Mouse (Mus musculus): ENCODE results near the gene Syt12. TPM values are rescaled to one million over a fixed set of nuclear protein-coding genes. Genes with fewer than 3 reads are reported as not detected.

Syt12 gene
- polyA plus RNA-seq, 1 experiment from 2014 or later: 1.2 TPM

GRCm38 (mm10) chr19:4495814-4496213 lies 18.6 kb upstream of the Syt12 start:
- Histone ChIP-seq H3K27me3 (ENCODE audit: control insufficient read depth, insufficient read depth, low read length) (no peaks in the 10 kb centered on the region), H3K36me3 (replicated peaks; ENCODE audit: control insufficient read depth, insufficient read depth, low read depth, low read length) (no peaks in the 10 kb centered on the region), H3K4me3 (ENCODE audit: low read depth, low read length) (no peak overlapping the region), H3K27ac (replicated peaks; ENCODE audit: low read depth, low read length) (no peak overlapping the region), H3K4me2 (ENCODE audit: low read depth, low read length) (no peak overlapping the region), H3K9me3 (replicated peaks; ENCODE audit: control insufficient read depth, low read length) (no peaks in the 10 kb centered on the region), H3K4me1 (ENCODE audit: control insufficient read depth, insufficient read depth, low read length) (no peaks in the 10 kb centered on the region; the same call in 1 of the 2 replicates), H3K9ac (replicated peaks; ENCODE audit: low read length) (no peak overlapping the region)
- DNase-seq (ENCODE audit: low spot score): no peak
- no peak for ATAC-seq (replicated peaks; ENCODE audit: insufficient number of reproducible peaks, low FRiP score, low TSS enrichment, low read depth)
- WGBS: 74% methylated on average over 5 of the region's 5 CpGs

- ATAC-seq (replicated peaks; ENCODE audit: insufficient number of reproducible peaks, low FRiP score, low TSS enrichment, low read depth) (no peak), DNase-seq (ENCODE audit: low spot score) (no peak)
- Histone ChIP-seq H3K27me3 (ENCODE audit: control insufficient read depth, insufficient read depth, low read length) (no peaks in the 10 kb centered on the region), H3K4me1 (ENCODE audit: control insufficient read depth, insufficient read depth, low read length) (no peaks in the 10 kb centered on the region; the same call in 1 of the 2 replicates), H3K27ac (replicated peaks; ENCODE audit: low read depth, low read length) (no peak overlapping the region), H3K4me3 (ENCODE audit: low read depth, low read length) (no peak overlapping the region), H3K36me3 (replicated peaks; ENCODE audit: control insufficient read depth, insufficient read depth, low read depth, low read length) (no peaks in the 10 kb centered on the region), H3K9ac (replicated peaks; ENCODE audit: low read length) (no peak overlapping the region), H3K9me3 (replicated peaks; ENCODE audit: control insufficient read depth, low read length) (no peaks in the 10 kb centered on the region), H3K4me2 (ENCODE audit: low read depth, low read length) (no peak overlapping the region)
- 72% methylated on average over 7 of the region's 7 CpGs for WGBS
These were observed 17.5 kb upstream of the Syt12 start for GRCm38 (mm10) chr19:4494707-4495106.

DNA sequence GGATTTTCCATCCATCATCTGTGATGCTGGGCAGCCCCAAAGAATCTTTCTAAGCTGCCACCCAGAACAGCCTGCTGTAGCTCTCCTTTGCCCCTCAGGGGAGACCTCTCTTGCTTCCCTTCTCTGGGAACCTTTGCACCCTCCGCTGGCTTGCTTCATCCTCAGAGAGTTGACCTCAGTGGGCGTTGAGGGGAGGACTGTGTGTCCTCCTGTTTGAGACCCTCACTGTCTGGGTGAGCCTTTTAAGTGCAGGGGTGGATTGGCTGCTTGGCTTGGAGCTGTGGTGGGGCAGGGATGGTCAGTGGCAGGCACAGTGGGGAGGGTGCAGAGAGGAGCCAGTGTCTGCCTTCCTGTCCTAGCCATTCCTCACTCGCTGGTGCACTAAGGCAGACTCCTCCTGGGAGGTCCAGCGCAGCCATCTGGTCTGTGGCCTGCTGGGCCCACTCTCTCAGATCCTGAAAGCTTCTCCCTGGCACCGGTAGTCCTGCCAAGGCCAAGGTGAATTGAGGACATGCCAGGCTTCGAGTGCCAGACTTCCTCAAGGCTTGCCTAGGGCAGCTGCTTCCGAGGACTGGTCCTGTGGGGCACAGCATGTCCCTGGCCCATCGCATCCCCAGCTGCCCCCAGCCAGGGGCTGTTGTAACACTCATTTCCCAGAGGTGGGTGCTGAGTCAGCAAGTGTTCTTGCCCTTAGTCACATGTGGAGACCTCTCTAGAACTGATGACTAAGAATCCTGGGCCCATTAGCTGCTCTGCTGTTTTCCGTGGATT lies 15.5 kb upstream of the Syt12 start:
- H3K4me3 ChIP-seq (ENCODE audit: low read depth, low read length): no peak overlapping the region
- H3K36me3 ChIP-seq (replicated peaks; ENCODE audit: control insufficient read depth, insufficient read depth, low read depth, low read length): no peaks in the 10 kb centered on the region
- WGBS: 51% methylated on average over 9 of the region's 9 CpGs
- no peak for DNase-seq (ENCODE audit: low spot score)
- H3K4me1 ChIP-seq (ENCODE audit: control insufficient read depth, insufficient read depth, low read length): no peaks in the 10 kb centered on the region
- H3K27me3 ChIP-seq (ENCODE audit: control insufficient read depth, insufficient read depth, low read length): no peaks in the 10 kb centered on the region
- no peak overlapping the region for H3K4me2 ChIP-seq (ENCODE audit: low read depth, low read length)
- no peak overlapping the region for H3K9ac ChIP-seq (replicated peaks; ENCODE audit: low read length)
- H3K9me3 ChIP-seq (replicated peaks; ENCODE audit: control insufficient read depth, low read length): no peaks in the 10 kb centered on the region
- ATAC-seq (replicated peaks; ENCODE audit: insufficient number of reproducible peaks, low FRiP score, low TSS enrichment, low read depth): no peak
- no peak overlapping the region for H3K27ac ChIP-seq (replicated peaks; ENCODE audit: low read depth, low read length)

DNA sequence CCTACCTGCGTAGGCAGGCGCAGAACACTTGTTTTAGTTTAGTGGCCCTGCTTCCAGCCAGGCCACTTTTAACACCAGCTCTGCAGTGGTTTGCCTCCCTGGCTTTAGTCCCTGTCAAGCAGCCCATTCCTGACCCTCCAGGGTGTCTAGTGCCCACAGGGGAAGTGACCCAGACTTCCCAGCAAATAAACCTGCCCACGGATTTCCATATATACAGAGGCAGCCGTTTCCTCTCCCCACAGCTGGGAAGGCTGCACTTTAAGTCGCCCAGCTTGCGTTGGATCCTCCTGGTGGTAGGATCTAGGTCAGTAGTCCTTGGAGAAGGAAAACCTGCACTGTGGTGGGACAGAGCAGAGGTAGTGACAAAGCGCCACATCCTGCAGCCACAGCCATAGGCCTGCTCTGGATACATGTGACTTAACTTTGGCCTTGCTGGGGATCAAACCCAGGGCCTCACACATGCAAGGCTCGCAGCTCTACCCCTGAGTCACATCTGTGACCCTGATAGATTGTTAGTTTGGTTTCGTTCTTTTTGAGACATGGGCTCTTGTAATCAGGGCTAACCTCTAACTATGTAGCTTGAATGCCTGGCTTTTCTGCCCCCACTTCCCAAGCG lies 13.9 kb upstream of the Syt12 start:
- no peak overlapping the region for H3K9ac ChIP-seq (replicated peaks; ENCODE audit: low read length)
- H3K4me1 ChIP-seq (ENCODE audit: control insufficient read depth, insufficient read depth, low read length): no peaks in the 10 kb centered on the region
- no peak for ATAC-seq (replicated peaks; ENCODE audit: insufficient number of reproducible peaks, low FRiP score, low TSS enrichment, low read depth)
- no peak overlapping the region for H3K27ac ChIP-seq (replicated peaks; ENCODE audit: low read depth, low read length)
- no peak overlapping the region for H3K4me2 ChIP-seq (ENCODE audit: low read depth, low read length)
- no peaks in the 10 kb centered on the region for H3K9me3 ChIP-seq (replicated peaks; ENCODE audit: control insufficient read depth, low read length)
- no peak for DNase-seq (ENCODE audit: low spot score)
- no peak overlapping the region for H3K4me3 ChIP-seq (ENCODE audit: low read depth, low read length)
- no peaks in the 10 kb centered on the region for H3K27me3 ChIP-seq (ENCODE audit: control insufficient read depth, insufficient read depth, low read length)
- WGBS: 67% methylated on average over 10 of the region's 10 CpGs
- H3K36me3 ChIP-seq (replicated peaks; ENCODE audit: control insufficient read depth, insufficient read depth, low read depth, low read length): no peaks in the 10 kb centered on the region

- H3K4me3 ChIP-seq (ENCODE audit: low read depth, low read length): no peak overlapping the region
- no peaks in the 10 kb centered on the region for H3K4me1 ChIP-seq (ENCODE audit: control insufficient read depth, insufficient read depth, low read length)
- H3K27me3 ChIP-seq (ENCODE audit: control insufficient read depth, insufficient read depth, low read length): no peaks in the 10 kb centered on the region
- H3K27ac ChIP-seq (replicated peaks; ENCODE audit: low read depth, low read length): no peak overlapping the region
- no peak overlapping the region for H3K9ac ChIP-seq (replicated peaks; ENCODE audit: low read length)
- H3K9me3 ChIP-seq (replicated peaks; ENCODE audit: control insufficient read depth, low read length): no peaks in the 10 kb centered on the region
- no peak for DNase-seq (ENCODE audit: low spot score)
- H3K36me3 ChIP-seq (replicated peaks; ENCODE audit: control insufficient read depth, insufficient read depth, low read depth, low read length): no peaks in the 10 kb centered on the region
- no peak overlapping the region for H3K4me2 ChIP-seq (ENCODE audit: low read depth, low read length)
- WGBS: 70% methylated on average over 2 of the region's 2 CpGs
- no peak for ATAC-seq (replicated peaks; ENCODE audit: insufficient number of reproducible peaks, low FRiP score, low TSS enrichment, low read depth)
These were observed 10.6 kb upstream of the Syt12 start for GRCm38 (mm10) chr19:4487877-4488276.

DNA sequence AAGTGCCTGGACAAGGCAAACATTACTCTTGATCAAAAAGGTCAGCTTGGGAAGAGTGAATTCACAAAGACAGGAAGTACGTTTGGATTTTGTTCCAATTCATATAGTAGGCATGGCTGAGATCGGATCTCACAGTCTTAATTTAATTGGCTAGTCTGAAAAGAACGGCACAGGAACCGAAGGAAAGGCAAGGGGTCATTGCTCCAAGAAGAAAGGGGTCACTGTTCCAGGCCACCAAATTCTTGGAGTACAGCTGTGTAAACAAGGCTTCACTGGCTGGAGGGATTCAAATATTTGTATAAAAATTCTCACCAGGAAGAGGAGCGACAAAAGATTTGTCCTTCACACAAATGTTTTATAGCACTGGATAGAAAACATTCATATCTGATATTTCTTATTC lies 7.8 kb upstream of the Syt12 start:
- no peaks in the 10 kb centered on the region for H3K36me3 ChIP-seq (replicated peaks; ENCODE audit: control insufficient read depth, insufficient read depth, low read depth, low read length)
- no peaks in the 10 kb centered on the region for H3K27me3 ChIP-seq (ENCODE audit: control insufficient read depth, insufficient read depth, low read length)
- no peaks in the 10 kb centered on the region for H3K4me1 ChIP-seq (ENCODE audit: control insufficient read depth, insufficient read depth, low read length)
- H3K27ac ChIP-seq (replicated peaks; ENCODE audit: low read depth, low read length): peak overlapping the region; percentile 35; the same call in 1 of the 2 replicates
- DNase-seq (ENCODE audit: low spot score) (peak; percentile 53), ATAC-seq (replicated peaks; ENCODE audit: insufficient number of reproducible peaks, low FRiP score, low TSS enrichment, low read depth) (no peak; the same call in 1 of the 2 replicates)
- H3K9me3 ChIP-seq (replicated peaks; ENCODE audit: control insufficient read depth, low read length): no peaks in the 10 kb centered on the region
- H3K4me2 ChIP-seq (ENCODE audit: low read depth, low read length): no peak overlapping the region
- 18% methylated on average over 5 of the region's 5 CpGs for WGBS
- no peak overlapping the region for H3K4me3 ChIP-seq (ENCODE audit: low read depth, low read length)
- no peak overlapping the region for H3K9ac ChIP-seq (replicated peaks; ENCODE audit: low read length)

DNA sequence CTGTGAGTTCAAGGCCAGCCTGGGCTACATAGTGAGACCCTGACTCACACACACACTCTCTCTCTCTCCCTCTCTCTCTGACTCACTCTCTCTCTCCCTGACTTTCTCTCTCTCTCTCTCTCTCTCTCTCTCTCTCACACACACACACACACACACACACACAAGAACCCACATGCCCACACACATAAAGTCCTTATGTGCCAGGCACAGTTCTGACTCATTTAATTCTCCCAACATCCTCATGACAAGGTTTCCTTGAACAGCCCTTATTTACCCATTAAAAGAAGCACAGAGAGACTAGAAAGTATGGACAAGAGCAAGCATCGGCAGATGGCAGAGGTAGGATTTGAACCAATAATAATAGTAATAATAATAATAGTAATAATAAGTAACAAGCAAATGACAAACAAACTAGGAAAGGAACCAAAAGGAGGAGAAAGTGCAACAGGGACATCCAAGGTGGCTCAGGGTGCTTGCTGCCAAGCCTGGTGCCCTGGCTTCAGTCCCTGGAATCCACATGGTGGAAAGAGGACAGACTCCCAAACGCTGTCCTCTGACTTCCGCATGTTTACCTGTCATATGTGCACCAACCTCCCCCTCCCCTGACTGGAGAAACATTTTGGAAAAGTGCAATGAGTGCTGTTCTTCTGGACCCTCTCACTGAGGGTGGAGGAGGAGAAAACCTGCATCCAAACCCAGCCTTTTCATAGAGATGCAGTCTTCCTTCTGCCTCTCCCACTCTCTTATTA lies 5.0 kb upstream of the Syt12 start:
- H3K4me1 ChIP-seq (ENCODE audit: control insufficient read depth, insufficient read depth, low read length): no peaks in the 10 kb centered on the region; the same call in 1 of the 2 replicates
- DNase-seq (ENCODE audit: low spot score): no peak
- no peaks in the 10 kb centered on the region for H3K9me3 ChIP-seq (replicated peaks; ENCODE audit: control insufficient read depth, low read length)
- no peak overlapping the region for H3K4me3 ChIP-seq (ENCODE audit: low read depth, low read length)
- H3K9ac ChIP-seq (replicated peaks; ENCODE audit: low read length): no peak overlapping the region
- H3K27ac ChIP-seq (replicated peaks; ENCODE audit: low read depth, low read length): no peak overlapping the region
- H3K27me3 ChIP-seq (ENCODE audit: control insufficient read depth, insufficient read depth, low read length): no peaks in the 10 kb centered on the region; the same call in 1 of the 2 replicates
- no peaks in the 10 kb centered on the region for H3K36me3 ChIP-seq (replicated peaks; ENCODE audit: control insufficient read depth, insufficient read depth, low read depth, low read length)
- no peak for ATAC-seq (replicated peaks; ENCODE audit: insufficient number of reproducible peaks, low FRiP score, low TSS enrichment, low read depth)
- WGBS: 81% methylated on average over 3 of the region's 3 CpGs
- no peak overlapping the region for H3K4me2 ChIP-seq (ENCODE audit: low read depth, low read length)

DNA sequence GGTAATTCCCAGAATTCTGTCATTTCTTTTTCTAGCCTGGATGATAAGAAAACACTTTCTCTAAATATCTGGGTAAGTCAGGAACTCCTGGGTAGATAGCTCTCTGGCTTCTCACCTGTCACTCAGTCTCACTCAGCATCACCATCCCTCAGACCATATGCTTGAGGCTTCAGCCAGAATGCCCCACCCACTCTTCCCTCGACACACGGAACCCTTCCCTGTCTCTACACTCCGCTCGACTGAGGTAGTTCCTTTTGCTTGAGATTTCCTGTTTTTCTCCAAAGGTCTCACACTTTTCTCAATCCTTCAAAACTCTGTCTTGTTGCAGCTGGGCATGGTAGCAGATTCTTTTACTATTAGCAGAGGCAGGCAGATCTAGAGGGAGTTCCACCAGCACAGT lies 4.1 kb upstream of the Syt12 start:
- 51% methylated on average over 4 of the region's 4 CpGs for WGBS
- no peaks in the 10 kb centered on the region for H3K9me3 ChIP-seq (replicated peaks; ENCODE audit: control insufficient read depth, low read length)
- H3K4me2 ChIP-seq (ENCODE audit: low read depth, low read length): no peak overlapping the region
- no peak overlapping the region for H3K4me3 ChIP-seq (ENCODE audit: low read depth, low read length)
- DNase-seq (ENCODE audit: low spot score) (no peak), ATAC-seq (replicated peaks; ENCODE audit: insufficient number of reproducible peaks, low FRiP score, low TSS enrichment, low read depth) (no peak)
- H3K27ac ChIP-seq (replicated peaks; ENCODE audit: low read depth, low read length): no peak overlapping the region
- no peak overlapping the region for H3K9ac ChIP-seq (replicated peaks; ENCODE audit: low read length)
- H3K36me3 ChIP-seq (replicated peaks; ENCODE audit: control insufficient read depth, insufficient read depth, low read depth, low read length): no peaks in the 10 kb centered on the region
- H3K4me1 ChIP-seq (ENCODE audit: control insufficient read depth, insufficient read depth, low read length): no peaks in the 10 kb centered on the region; the same call in 1 of the 2 replicates
- peaks cover 6% of the 10 kb centered on the region for H3K27me3 ChIP-seq (ENCODE audit: control insufficient read depth, insufficient read depth, low read length)

All from embryonic facial prominence, embryonic 11.5 days (tissue).